Mouse (Mus musculus) monocyte, adult 5-6 weeks (primary cell): Measurements from ENCODE around the gene Zbtb21. TPM values are rescaled to one million over a fixed set of nuclear protein-coding genes. Genes with fewer than 3 reads are reported as not detected.
"Not testable (repeated sequence)": the region's sequence is repeated elsewhere in the genome, so short reads cannot be mapped to it uniquely, and the experiment has no call there.

Source experiments
- ATAC-seq: fragments of 153-309, 156-312 bp; replicated peaks from 2 replicates; pipeline ENCODE4 v1.8.0; 2017; ENCODE audit warnings: mild to moderate bottlenecking; ENCODE audit not compliant: low TSS enrichment, insufficient number of reproducible peaks, severe bottlenecking, poor library complexity, low FRiP score
- total RNA-seq: library from RNA; stranded (forward); fragments of 200-1000, 200-491, 200-594 nt; gene quantifications from 3 replicates; pipeline ENCODE4 v1.2.3, GENCODE M21; 2017

The Zbtb21 gene
- total RNA-seq, 1 experiment from 2014 or later = 24.7 TPM

- no peak for ATAC-seq
Measured at GRCm38 (mm10) chr16:97952371-97952770, 10.1 kb downstream of the Zbtb21 start.

- no peak for ATAC-seq
Measured at GRCm38 (mm10) chr16:97950061-97950460, 12.4 kb downstream of the Zbtb21 start.

DNA sequence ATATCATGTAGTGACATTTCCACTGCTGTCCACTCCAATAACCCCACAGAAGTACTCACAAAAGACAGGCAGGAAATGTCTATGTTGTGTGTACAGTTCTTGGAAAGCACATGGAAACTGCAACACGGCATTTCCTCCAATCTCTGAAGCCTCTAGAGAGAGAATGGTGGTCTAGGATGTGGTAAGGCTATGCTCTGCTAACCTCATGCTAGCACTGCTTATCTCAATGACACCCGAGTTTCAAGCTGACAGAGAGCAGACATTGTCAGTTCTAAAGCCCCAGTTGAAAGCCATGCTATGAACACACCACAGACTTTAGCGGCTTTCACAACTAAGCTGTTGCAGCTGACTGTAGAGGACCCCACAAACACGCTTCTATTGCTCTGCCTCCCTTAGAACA, 13.6 kb downstream of the Zbtb21 start:
- ATAC-seq = no peak

GRCm38 (mm10) chr16:97946993-97947392, 15.4 kb downstream of the Zbtb21 start:
- ATAC-seq = not testable (repeated sequence)

DNA sequence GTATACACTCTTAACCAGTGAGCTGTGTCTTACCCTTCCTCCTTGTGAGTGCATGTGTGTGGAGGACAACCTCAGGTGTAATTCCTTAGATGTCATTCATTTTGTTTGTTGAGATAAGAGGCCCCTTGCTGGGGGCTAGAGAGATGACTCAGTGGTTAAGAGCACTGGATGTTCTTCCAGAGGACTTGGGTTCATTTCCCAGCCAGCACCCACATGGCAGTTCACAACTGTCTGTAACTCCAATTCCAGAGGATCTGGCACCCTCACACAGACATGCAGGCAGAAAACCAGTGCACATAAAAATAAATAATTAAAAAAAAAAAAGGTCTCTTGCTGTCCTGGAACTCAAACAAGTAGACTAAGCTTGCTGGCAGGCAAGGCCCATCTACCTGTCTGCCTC, 20.6 kb downstream of the Zbtb21 start:
- no peak for ATAC-seq

- ATAC-seq = no peak
Measured at GRCm38 (mm10) chr16:97940471-97940973, 21.9 kb downstream of the Zbtb21 start.

- ATAC-seq = no peak
Measured at GRCm38 (mm10) chr16:97935815-97936214, 26.6 kb downstream of the Zbtb21 start.

DNA sequence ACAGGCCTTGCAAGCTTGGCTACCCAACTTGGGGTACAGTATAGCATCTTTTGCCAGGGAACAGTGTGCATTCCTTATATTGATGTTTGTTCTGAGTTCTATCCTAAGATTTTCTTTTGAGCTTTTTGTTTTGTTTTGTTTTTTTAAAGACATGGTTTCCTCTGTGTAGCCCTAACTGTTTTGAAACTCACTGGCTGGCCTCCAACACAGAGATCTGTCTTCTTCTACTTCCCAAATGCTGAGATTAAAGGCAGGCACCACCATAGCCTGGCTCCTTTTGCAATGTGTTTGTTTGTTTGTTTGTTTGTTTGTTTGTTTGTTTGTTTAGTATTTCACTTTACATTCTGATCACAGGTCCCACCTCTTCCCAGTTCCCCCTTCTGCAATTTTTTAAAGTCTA, 32.2 kb downstream of the Zbtb21 start:
- no peak for ATAC-seq

GRCm38 (mm10) chr16:97929520-97929919, 32.9 kb downstream of the Zbtb21 start:
- no peak for ATAC-seq

DNA sequence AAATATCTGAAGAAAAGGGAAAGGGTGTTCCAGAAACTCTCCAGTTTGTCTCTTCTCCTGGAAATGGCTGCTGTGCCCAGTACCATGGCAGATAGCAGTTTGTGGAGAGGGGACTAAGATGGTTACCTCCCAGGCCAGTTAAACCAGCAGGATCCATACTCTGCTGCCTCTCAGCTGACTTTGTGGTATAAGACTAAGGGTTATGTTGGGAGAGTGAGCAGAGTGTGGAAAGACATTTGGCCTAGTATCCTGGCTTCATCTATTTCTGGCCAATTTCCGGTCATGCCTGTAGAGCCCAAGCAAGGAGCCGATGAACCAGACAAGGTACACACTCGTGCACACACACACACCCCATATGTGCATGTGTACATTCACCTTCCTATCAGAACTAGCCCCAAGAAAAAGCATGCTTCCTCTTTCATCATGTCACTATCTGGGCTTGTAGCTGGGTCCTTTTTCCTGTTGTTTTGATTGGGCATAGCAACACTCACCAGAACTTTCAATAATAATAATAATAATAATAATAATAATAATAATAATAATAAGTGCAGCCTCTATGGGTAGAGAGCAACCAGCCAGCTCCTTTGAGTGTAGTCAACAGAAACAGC, 35.0 kb downstream of the Zbtb21 start:
- no peak for ATAC-seq

DNA sequence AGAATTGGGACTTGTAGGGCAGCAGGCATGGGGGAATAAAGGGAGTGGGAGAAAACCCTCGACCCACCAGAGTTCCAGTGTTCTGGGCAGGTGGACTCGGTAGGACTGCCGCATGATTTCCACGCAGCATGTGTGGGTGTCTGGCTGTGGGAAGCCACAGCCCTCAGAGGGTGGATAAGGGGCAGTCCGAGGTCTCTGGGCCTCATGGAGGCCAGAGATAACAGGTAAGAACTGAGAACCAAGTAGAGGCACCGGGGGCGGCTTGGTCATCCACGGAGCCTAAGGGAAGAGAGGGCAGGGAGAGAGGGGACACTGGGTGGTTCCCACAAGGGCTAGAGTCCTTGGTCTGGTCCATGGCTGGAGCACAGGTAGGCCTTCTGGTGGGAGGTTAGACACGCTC, 36.0 kb downstream of the Zbtb21 start:
- ATAC-seq = no peak

DNA sequence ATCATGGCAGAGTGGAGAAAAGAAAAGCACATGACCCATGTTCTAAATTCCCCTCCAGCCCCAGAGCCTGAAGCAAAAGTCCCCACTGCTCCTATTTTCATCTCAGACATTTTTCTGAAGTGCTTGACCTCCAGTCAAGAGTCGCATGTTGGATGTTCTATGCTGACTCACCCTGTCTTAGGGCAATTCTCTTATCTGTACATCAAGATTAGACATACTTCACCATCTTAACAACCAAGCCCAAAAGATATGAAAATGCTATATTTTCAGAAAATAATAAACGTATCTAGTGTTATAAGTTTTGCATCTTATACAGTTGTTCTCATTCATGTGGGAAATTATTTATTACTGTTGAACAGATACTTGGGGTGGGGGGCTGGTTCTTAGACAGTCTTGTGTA, 36.7 kb downstream of the Zbtb21 start:
- no peak for ATAC-seq

- no peak for ATAC-seq
Measured at GRCm38 (mm10) chr16:97923700-97924099, 38.7 kb downstream of the Zbtb21 start.

DNA sequence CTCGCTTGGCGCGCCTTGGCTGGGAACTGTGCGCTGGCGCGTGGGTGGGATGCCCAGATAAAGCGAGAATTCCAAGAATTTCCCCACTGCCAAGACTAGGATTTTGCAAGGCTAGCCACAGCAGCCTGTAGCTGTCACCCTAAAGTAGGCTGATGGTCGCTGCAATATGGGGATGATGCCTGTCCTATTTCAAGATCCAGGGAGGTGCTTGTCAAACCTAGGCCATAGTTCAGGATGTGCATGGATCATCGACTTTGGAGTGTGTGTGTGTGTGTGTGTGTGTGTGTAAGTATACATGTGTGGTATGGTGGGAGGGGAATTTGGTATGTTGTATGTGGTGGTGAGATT, 39.7 kb downstream of the Zbtb21 start:
- ATAC-seq = no peak

DNA sequence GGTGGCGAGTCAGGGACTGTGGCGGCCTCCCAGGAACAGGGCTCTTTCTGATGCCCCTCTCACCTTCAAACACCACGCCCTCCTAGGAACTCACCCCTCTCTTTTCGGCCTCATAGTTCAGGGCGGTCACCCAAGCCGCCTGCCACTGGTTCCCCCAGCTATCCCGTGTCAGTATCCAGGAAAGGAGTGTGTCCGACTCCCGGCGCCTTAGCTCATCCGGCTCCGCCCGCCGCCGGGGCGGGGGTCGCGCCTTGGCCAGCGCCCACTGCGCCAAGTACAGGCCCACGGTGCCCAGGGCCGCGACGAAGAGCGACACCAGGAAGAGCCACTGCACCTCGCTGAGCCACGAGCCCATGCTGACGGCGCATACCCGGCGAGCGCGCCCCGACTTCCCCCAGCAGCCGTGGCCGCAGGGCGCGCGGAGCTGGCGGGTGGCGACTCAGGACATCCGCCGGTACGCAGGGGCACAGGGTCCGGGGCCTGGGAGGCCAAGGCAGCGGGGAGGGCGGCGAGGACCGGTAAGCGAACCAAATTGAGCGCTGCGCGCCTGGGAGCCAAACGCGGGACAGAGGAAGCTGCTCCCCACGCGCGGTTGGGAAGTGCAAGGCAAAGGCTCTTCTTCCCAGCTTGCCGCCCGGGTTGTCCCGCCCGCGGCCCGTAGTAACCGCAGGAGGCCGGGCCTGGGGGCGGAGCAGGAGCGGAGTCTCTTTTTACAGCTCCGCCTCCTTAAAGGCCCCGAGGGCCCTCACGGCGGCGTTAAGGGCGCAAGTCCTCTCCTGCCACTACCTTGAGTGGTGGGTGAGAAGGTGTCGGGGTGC, 40.3 kb downstream of the Zbtb21 start:
- ATAC-seq = peak; percentile 88

- ATAC-seq = no peak
Measured at GRCm38 (mm10) chr16:97920621-97921020, 41.8 kb downstream of the Zbtb21 start.

- ATAC-seq = no peak
Measured at GRCm38 (mm10) chr16:97919793-97920192, 42.6 kb downstream of the Zbtb21 start.

GRCm38 (mm10) chr16:97912873-97913272, 49.5 kb downstream of the Zbtb21 start:
- no peak for ATAC-seq

GRCm38 (mm10) chr16:97909356-97909755, 53.1 kb downstream of the Zbtb21 start:
- no peak for ATAC-seq

DNA sequence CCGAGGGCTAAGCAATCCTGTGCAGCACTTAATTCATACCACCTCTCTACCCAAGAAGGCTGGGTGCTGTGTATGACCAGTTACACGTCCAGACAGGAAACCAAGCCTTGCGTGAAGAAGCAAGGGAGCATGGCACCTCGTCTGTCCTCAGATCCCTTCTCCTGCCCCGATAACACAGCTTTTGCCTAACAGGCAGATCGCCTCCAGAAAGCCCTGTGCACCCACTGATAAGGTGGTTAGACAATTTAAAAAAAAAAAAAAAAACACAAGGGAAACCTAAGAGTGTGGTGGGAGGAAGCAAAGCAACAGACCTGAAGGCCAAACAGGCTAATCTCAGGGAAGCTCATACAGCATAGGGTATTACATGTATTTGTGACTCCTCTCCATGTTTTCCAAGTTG, 54.9 kb downstream of the Zbtb21 start:
- ATAC-seq = no peak
